Mouse (Mus musculus): ENCODE measurements at regions not wholly inside any gene's neighbourhood (a gene's known extent, or its start where the extent isn't known, plus 50 kb on each side); places are given as distances from the start of the nearest gene placed in this dataset.

DNA sequence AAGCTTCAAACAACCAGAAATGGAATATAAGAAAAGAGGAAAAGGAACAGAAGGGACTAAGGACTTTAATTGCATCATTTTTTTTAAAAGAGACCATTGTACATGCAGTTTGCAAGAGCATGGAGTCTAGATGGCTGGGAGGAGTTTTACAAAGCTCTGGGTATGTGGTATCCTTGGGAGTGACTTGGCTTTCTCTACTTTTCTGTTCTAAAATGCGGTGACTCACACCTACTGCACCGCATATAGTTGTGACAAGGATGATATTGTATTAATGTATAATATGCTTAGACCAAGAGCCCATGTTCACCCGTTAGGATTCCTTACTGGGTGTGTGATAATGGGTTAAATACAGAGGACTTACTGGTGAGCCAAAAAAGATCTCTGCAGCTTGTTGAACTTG is 212.5 kb upstream of the Ccdc122 start:
- TF ChIP-seq CTCF (IDR thresholded peaks at IDR 0.05; ENCODE audit: low read depth) (no peak), EP300 (IDR thresholded peaks at IDR 0.05; ENCODE audit: low read depth) (no peak)

Measured in liver, embryonic 14.5 days (tissue).